Mouse (Mus musculus) CD4-positive naive resting alpha-beta T cell, adult 57 days (primary cell): ENCODE data around the gene A630095E13Rik. TPM values are rescaled to one million over a fixed set of nuclear protein-coding genes. Genes with fewer than 3 reads are reported as not detected.

Experiments used
- total RNA-seq: library from RNA; stranded (reverse); gene quantifications from one replicate; pipeline ENCODE4 v1.2.4, GENCODE M21; 2023

A630095E13Rik gene
- not detected for total RNA-seq

DNA sequence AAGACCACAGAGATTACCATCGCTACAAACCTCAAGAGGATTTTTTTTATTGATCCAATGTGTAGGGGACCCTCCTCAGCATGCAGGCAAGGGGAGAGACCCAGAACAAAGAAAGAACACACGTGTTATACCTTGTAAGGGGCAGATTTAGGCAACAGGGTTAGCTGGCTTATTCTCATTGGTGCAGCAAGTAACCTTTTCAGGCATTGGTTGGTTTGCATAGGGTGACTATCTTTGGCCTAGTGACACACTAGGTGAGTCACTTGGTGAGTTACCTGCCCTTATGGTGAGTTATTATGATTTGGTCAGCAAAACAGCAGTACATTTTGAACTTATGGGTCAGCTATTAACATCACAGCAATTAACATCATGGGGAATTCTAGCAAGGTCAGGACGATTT, at the start of gene A630095E13Rik:
TSS of gene A630095E13Rik (minus strand) at position 101 of the 400 bp plus-strand sequence.

GRCm38 (mm10) chr9:36692920-36693319, 49.7 kb upstream of the A630095E13Rik start, which contains the start of gene Acrv1:
Gene Acrv1, plus strand, starts transcription at chr9:36693220.

Other genes with a start within 250 kb of the A630095E13Rik start
- gene Gm7257, start 211.5 kb downstream of the A630095E13Rik start, total RNA-seq = not detected
- not detected for gene Gm9513, start 167.7 kb downstream of the A630095E13Rik start, total RNA-seq
- gene Gm5615, start 101.4 kb downstream of the A630095E13Rik start, total RNA-seq = not detected
- not detected for gene Gm17689, start 60.7 kb downstream of the A630095E13Rik start, total RNA-seq
- not detected for gene Acrv1, start 49.8 kb upstream of the A630095E13Rik start, total RNA-seq
- 3.8 TPM for gene Chek1, start 83.7 kb upstream of the A630095E13Rik start, total RNA-seq
- gene Stt3a, start 124.3 kb upstream of the A630095E13Rik start, total RNA-seq = 148 TPM
- 36.9 TPM for gene Ei24, start 154.0 kb upstream of the A630095E13Rik start, total RNA-seq
- not detected for gene Fez1, start 178.5 kb upstream of the A630095E13Rik start, total RNA-seq